Mouse (Mus musculus): ENCODE data around the gene 1600015I10Rik. TPM values are rescaled to one million over a fixed set of nuclear protein-coding genes. Genes with fewer than 3 reads are reported as not detected.
"Not testable (repeated sequence)": the region's sequence is repeated elsewhere in the genome, so short reads cannot be mapped to it uniquely, and the experiment has no call there.

1600015I10Rik gene
- total RNA-seq, 2 experiments from 2014 or later, result not detected

DNA sequence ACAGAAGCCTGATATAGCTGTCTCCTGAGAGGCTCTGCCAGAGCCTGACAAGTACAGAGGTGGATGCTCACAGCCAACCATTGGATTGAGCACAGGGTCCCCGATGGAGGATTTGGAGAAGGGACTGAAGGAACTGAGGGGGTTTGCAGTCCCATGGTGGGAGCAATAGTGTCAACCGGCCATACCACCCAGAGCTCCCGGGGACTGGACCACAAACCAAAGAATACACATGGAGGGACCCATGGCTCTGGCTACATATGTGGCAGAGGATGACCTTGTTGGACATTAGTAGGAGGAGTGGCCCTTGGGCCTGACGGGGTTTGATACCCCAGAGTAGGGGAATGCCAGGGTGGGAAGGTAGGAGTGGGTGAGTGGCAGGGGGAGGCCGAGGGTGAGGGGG is 37.0 kb downstream of the 1600015I10Rik start:
- not testable (repeated sequence) for DNase-seq (ENCODE audit: low spot score)

DNA sequence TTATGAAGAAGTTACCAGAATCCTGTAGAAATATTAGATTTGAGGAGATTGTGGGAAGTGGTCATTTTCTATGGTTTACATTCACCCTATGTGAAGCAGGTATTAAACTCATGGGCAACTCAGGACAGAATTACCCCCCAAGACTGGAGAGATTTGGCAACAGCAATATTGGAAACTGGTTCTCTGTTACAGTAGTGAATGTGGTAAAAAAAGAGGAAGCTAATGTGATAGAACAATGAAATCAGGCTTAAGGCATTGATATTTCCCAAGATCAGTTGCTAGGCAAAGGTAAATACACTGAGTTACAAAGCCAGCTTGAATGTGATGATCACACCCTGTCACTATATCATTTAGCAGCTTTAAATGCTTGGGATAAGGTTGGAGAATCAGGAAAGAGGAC is 38.2 kb downstream of the 1600015I10Rik start:
- DNase-seq (ENCODE audit: low spot score), result no peak

DNA sequence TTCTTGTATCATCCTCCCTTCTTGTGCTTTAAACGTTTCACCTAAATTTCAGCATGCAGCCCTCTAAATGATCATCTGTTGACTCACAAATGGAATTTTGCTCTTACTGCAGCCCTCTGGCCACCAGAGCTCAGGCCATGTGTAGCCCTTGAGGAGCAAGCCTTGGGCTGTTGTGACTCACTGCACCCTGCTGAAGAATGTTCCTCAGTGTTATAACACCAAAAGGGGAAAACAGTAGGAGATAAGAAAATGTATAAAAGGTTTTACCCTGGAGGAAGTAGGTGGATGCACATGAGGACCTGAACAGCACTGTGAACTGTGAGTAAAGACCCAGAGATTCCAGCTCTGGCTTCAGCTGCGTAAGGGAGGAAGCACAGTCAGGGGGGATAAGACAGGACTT is 45.0 kb downstream of the 1600015I10Rik start, which contains the start of gene Doxl2:
Gene Doxl2, plus strand, starts transcription at position 301 of the 400 bp plus-strand sequence.
- DNase-seq (ENCODE audit: low spot score), result no peak

DNA sequence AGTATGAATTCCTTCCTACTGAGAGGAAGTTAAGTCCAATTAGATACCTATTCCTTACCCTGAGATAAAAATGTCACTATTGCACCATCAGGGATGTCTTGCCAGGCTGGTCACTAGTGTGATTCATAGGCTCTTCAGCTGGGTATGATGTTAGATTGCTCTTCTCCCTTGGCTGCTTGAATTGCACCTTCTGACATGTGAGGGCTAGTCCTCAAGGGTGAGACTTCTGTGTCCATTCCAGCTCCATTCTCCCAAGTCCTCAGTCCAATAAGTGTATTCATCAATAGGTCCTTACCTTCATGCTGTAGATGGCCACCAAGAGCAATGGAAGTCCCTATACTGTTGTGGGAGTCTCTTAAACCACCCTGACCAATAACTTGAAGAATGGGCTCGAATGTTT is 49.9 kb downstream of the 1600015I10Rik start:
- no peak for DNase-seq (ENCODE audit: low spot score)

DNA sequence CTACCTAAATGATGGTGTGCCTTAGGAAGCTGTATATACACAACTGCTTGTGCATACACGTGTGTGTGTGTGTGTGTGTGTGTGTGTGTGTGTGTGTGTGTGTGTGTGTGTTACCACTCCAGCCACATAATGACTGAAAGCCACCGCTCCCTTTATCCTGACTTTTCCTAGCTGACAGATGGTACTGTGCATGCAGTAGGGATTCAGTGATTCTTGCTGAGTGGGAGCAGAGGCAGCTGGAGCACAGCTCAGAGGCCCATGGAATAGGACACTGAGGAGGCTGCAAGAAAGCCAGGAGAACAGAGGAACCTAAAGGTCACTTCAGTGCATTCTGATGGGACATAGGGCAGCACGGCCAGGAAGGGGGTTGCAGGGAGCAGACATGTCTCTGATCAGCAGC is 52.6 kb downstream of the 1600015I10Rik start:
- no peak for DNase-seq (ENCODE audit: low spot score)

Other genes starting within 250 kb of the 1600015I10Rik start
- gene Gimap4, start 245.3 kb upstream of the 1600015I10Rik start, total RNA-seq (2021), result 1 to 10 TPM; 2.4 to 5.8 TPM
- gene Gimap6, start 221.7 kb upstream of the 1600015I10Rik start, total RNA-seq (2021), result 10 to 100 TPM in 1 of 2 experiments, 1 to 10 TPM in 1; 7.9 to 12.6 TPM
- 1 to 10 TPM in 1 of 2 experiments, not detected in 1; 2.7 TPM for gene Gm28053, start 211.3 kb upstream of the 1600015I10Rik start, total RNA-seq (2021)
- not detected for gene Gimap7, start 211.3 kb upstream of the 1600015I10Rik start, total RNA-seq (2021)
- gene Gimap1, start 190.8 kb upstream of the 1600015I10Rik start, total RNA-seq (2021), result 1 to 10 TPM; 1.5 to 2.4 TPM
- 1 to 10 TPM in 1 of 2 experiments, under 1 TPM in 1; 0.57 to 1.0 TPM for gene Gimap5, start 183.7 kb upstream of the 1600015I10Rik start, total RNA-seq (2021)
- gene Gimap3, start 159.0 kb upstream of the 1600015I10Rik start, total RNA-seq (2021), result under 1 TPM; 0.09 to 0.28 TPM
- gene Tmem176a, start 89.0 kb upstream of the 1600015I10Rik start, total RNA-seq (2021), result 1 to 10 TPM; 3.3 to 3.9 TPM
- 1 to 10 TPM; 7.6 to 8.9 TPM for gene Tmem176b, start 88.4 kb upstream of the 1600015I10Rik start, total RNA-seq (2021)
- not detected for gene Aoc1, start 57.0 kb upstream of the 1600015I10Rik start, total RNA-seq (2021)
- gene Doxl2, start 45.1 kb downstream of the 1600015I10Rik start, total RNA-seq (2021), result not detected
- not detected for gene Svs1, start 57.0 kb downstream of the 1600015I10Rik start, total RNA-seq (2021)
- 1 to 10 TPM; 1.6 to 2.3 TPM for gene Gpnmb, start 106.7 kb downstream of the 1600015I10Rik start, total RNA-seq (2021)
- 10 to 100 TPM; 42.5 to 47.7 TPM for gene Malsu1, start 143.9 kb downstream of the 1600015I10Rik start, total RNA-seq (2021)

Data from gastrocnemius, adult 18-20 months (tissue).